29 mouse cellular contexts compared by ENCODE assay signal in genomic region chr8:119351647-119352046, GRCm38 (mm10).
"Had no signal": no experiment of that assay in that cellular context is flagged by ENCODE, and none has a peak within 500 bp of the region (broad histone marks: within the 10 kb centered on the region; RNA-seq: fewer than 3 reads in every experiment).

No protein-coding gene starts in this region.

- H3K4me3 ChIP-seq: embryonic facial prominence, embryonic 10.5 days; embryonic facial prominence, embryonic 12.5 days; embryonic facial prominence, embryonic 13.5 days; embryonic facial prominence, embryonic 15.5 days; erythroblast, embryonic 14.5 days; forebrain, embryonic 10.5 days; forebrain, embryonic 12.5 days; forebrain, embryonic 13.5 days; forebrain, embryonic 15.5 days; gastrocnemius, adult 2 months; heart, adult 2 months had no signal

- H3K9ac ChIP-seq: embryonic facial prominence, embryonic 12.5 days; embryonic facial prominence, embryonic 13.5 days; embryonic facial prominence, embryonic 15.5 days; forebrain, embryonic 12.5 days; forebrain, embryonic 13.5 days; forebrain, embryonic 15.5 days; forebrain, postnatal 0 days had no signal

- DNase-seq: cerebellum, adult 2 months; cerebellum, adult 8-10 months; cerebellum, adult 9-10 months; cerebellum, adult 9-11 months; cerebellum, postnatal 10 days; cerebellum, postnatal 14 days; cerebellum, postnatal 25 days; cerebellum, postnatal 36 days; embryo, embryonic 11 days; forebrain, postnatal 0 days; gastrocnemius, adult 2 months; gastrocnemius, postnatal 10 days; gastrocnemius, postnatal 14 days; gastrocnemius, postnatal 25 days; gastrocnemius, postnatal 36 days; heart, adult 11 months; heart, adult 18-20 months; heart, adult 2 months had no signal

- H3K4me1 ChIP-seq: embryonic facial prominence, embryonic 10.5 days; embryonic facial prominence, embryonic 12.5 days; embryonic facial prominence, embryonic 13.5 days; embryonic facial prominence, embryonic 15.5 days; forebrain, embryonic 10.5 days; forebrain, embryonic 12.5 days; forebrain, embryonic 13.5 days; forebrain, embryonic 15.5 days had no signal

- H3K9me3 ChIP-seq: embryonic facial prominence, embryonic 10.5 days; embryonic facial prominence, embryonic 12.5 days; embryonic facial prominence, embryonic 13.5 days; embryonic facial prominence, embryonic 15.5 days; forebrain, embryonic 10.5 days; forebrain, embryonic 12.5 days; forebrain, embryonic 13.5 days; forebrain, embryonic 15.5 days had no signal

- H3K27me3 ChIP-seq: embryonic facial prominence, embryonic 12.5 days; embryonic facial prominence, embryonic 13.5 days; embryonic facial prominence, embryonic 15.5 days; forebrain, embryonic 12.5 days; forebrain, embryonic 13.5 days; forebrain, embryonic 15.5 days had no signal

- H3K4me2 ChIP-seq: embryonic facial prominence, embryonic 12.5 days; embryonic facial prominence, embryonic 13.5 days; embryonic facial prominence, embryonic 15.5 days; forebrain, embryonic 12.5 days; forebrain, embryonic 13.5 days; forebrain, embryonic 15.5 days had no signal

- ATAC-seq: forebrain, embryonic 13.5 days; forebrain, embryonic 14.5 days; forebrain, embryonic 15.5 days; forebrain, embryonic 16.5 days; forebrain, postnatal 0 days had no signal

- H3K27ac ChIP-seq: embryonic facial prominence, embryonic 10.5 days; embryonic facial prominence, embryonic 12.5 days; embryonic facial prominence, embryonic 13.5 days; embryonic facial prominence, embryonic 15.5 days; forebrain, embryonic 10.5 days; forebrain, embryonic 12.5 days; forebrain, embryonic 13.5 days; forebrain, embryonic 15.5 days; gastrocnemius, adult 2 months; heart, adult 2 months had no signal
